In the genomic region with DNA sequence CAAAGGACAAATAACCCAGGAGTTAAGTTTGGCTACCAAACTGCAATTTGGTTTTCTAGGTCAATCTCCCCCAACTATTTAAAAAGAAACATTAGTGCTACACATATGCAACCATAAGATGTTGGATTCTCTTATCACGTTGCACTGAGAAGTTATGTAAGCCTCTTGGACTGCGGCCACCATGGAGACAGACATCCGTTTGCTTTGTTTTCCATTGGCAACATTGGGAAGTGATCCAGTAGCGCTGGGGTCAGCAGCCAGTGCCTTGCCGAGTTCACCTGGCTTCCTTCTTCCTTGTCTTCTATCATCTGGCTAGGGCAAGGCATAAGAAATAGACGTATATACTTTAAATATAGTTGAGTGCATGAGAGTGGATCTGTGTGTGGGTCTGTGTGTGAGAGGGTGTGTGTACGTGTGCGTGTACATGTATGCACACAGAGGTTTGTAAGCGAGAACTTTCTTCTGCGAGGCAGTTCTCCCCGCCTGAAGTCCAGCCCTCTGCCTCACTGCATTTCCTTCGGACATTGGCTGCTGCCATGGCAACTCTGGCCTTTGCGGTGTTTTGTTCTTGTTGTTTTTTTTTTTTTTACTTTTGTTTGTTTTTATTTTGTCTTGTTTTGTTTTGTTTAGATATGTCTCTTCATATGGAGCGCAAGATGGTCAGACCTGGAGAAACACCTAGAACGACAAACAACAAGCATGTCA, we compare ENCODE assay signal across 9 mouse cellular contexts.
DNase-seq lines count a peak whose midpoint lies in the region; ATAC-seq and TF ChIP-seq lines count a peak whose summit lies in the region.
"Had no signal": no experiment of that assay in that cellular context is flagged by ENCODE, and none has a peak within 500 bp of the region (broad histone marks: within the 10 kb centered on the region; RNA-seq: fewer than 3 reads in every experiment).

No protein-coding gene starts in this region.

- peaks cover 14% of the 10 kb centered on the region for H3K4me1 ChIP-seq in hindbrain, embryonic 16.5 days (ENCODE audit: control insufficient read depth, insufficient read depth, low read depth, low read length)
- peaks cover 49% of the 10 kb centered on the region for H3K4me1 ChIP-seq in neural tube, embryonic 13.5 days (replicated peaks)
- peaks cover 17% of the 10 kb centered on the region; the same call in 1 of the 2 replicates for H3K4me1 ChIP-seq in intestine, embryonic 16.5 days (ENCODE audit: control insufficient read depth, insufficient read depth, low read length)
- H3K4me1 ChIP-seq: limb, embryonic 15.5 days had no signal

- peak overlapping the region; percentile 69 for H3K27ac ChIP-seq in left cerebral cortex, adult 2 months
- H3K27ac ChIP-seq in hindbrain, embryonic 16.5 days (ENCODE audit: low read depth, low read length) = peak overlapping the region; percentile 45; the same call in 1 of the 2 replicates
- peak overlapping the region; percentile 33; the same call in 1 of the 2 replicates for H3K27ac ChIP-seq in neural tube, embryonic 13.5 days (replicated peaks)
- H3K27ac ChIP-seq in intestine, embryonic 16.5 days (ENCODE audit: low read length) = no peak overlapping the region
- H3K27ac ChIP-seq: forebrain, embryonic 12.5 days; limb, embryonic 15.5 days had no signal

- peaks cover 21% of the 10 kb centered on the region for H3K36me3 ChIP-seq in hindbrain, embryonic 16.5 days (ENCODE audit: control insufficient read depth, insufficient read depth, low read length)
- H3K36me3 ChIP-seq in neural tube, embryonic 13.5 days = peaks cover 38% of the 10 kb centered on the region
- no peaks in the 10 kb centered on the region for H3K36me3 ChIP-seq in intestine, embryonic 16.5 days (ENCODE audit: control insufficient read depth, insufficient read depth, low read length)

- TF ChIP-seq CTCF in left cerebral cortex, adult 2 months (IDR thresholded peaks at IDR 0.05) = no peak

- no peaks in the 10 kb centered on the region for H3K9me3 ChIP-seq in hindbrain, embryonic 16.5 days (ENCODE audit: control insufficient read depth, low read length)
- H3K9me3 ChIP-seq in neural tube, embryonic 13.5 days = no peaks in the 10 kb centered on the region
- no peaks in the 10 kb centered on the region for H3K9me3 ChIP-seq in intestine, embryonic 16.5 days (ENCODE audit: control insufficient read depth, low read length)
- H3K9me3 ChIP-seq: forebrain, embryonic 12.5 days; limb, embryonic 15.5 days had no signal

- H3K27me3 ChIP-seq in hindbrain, embryonic 16.5 days (replicated peaks; ENCODE audit: control insufficient read depth, insufficient read depth, low read length) = no peaks in the 10 kb centered on the region
- no peaks in the 10 kb centered on the region for H3K27me3 ChIP-seq in neural tube, embryonic 13.5 days
- no peaks in the 10 kb centered on the region for H3K27me3 ChIP-seq in intestine, embryonic 16.5 days (replicated peaks; ENCODE audit: control insufficient read depth, insufficient read depth, low read length)
- H3K27me3 ChIP-seq: forebrain, embryonic 12.5 days; limb, embryonic 15.5 days had no signal

- H3K4me2 ChIP-seq in hindbrain, embryonic 16.5 days (ENCODE audit: low read length) = no peak overlapping the region
- H3K4me2 ChIP-seq in neural tube, embryonic 13.5 days = no peak overlapping the region
- no peak overlapping the region for H3K4me2 ChIP-seq in intestine, embryonic 16.5 days (ENCODE audit: low read depth, low read length)
- H3K4me2 ChIP-seq: forebrain, embryonic 12.5 days; limb, embryonic 15.5 days had no signal

- no peak overlapping the region for H3K4me3 ChIP-seq in left cerebral cortex, adult 2 months
- H3K4me3 ChIP-seq in hindbrain, embryonic 16.5 days (ENCODE audit: low read length) = no peak overlapping the region
- no peak overlapping the region for H3K4me3 ChIP-seq in neural tube, embryonic 13.5 days
- no peak overlapping the region for H3K4me3 ChIP-seq in intestine, embryonic 16.5 days (ENCODE audit: low read length)
- H3K4me3 ChIP-seq: forebrain, embryonic 12.5 days; limb, embryonic 15.5 days had no signal

- ATAC-seq in hindbrain, embryonic 16.5 days = peak; percentile 18; the same call in 1 of the 2 replicates
- no peak for ATAC-seq in neural tube, embryonic 13.5 days (ENCODE audit: low read depth)
- ATAC-seq in intestine, embryonic 16.5 days = no peak

- DNase-seq in left cerebral cortex, adult 2 months (ENCODE audit: extremely low spot score in 1 of 2, low spot score in 2 of 2) = no peak
- DNase-seq in left cerebral cortex, postnatal 25 days (ENCODE audit: low spot score in 2 of 2) = no peak
- DNase-seq in heart, adult 9 months (ENCODE audit: low spot score in 2 of 2) = peak; percentile 62 to 67
- no peak for DNase-seq in urinary bladder, postnatal 10 days (ENCODE audit: low spot score)

- intact Hi-C loops in left cerebral cortex, adult 2 months (cut with DNase I) = loop anchor here (5.0 to 10.0 kb wide), 4 partner anchors 68 to 412 kb away; partner anchors contain the start of gene 4933402D24Rik
- intact Hi-C loops in left cerebral cortex, postnatal 25 days (cut with DNase I) = loop anchor here (5.0 kb wide), 2 partner anchors 268 to 412 kb away; partner anchors contain the start of gene 4933402D24Rik

- no peak overlapping the region for H3K9ac ChIP-seq in hindbrain, embryonic 16.5 days (ENCODE audit: low read depth, low read length)
- no peak overlapping the region for H3K9ac ChIP-seq in neural tube, embryonic 13.5 days
- no peak overlapping the region for H3K9ac ChIP-seq in intestine, embryonic 16.5 days (ENCODE audit: low read depth, low read length)
- H3K9ac ChIP-seq: forebrain, embryonic 12.5 days; limb, embryonic 15.5 days had no signal

- WGBS in hindbrain, embryonic 16.5 days = 56% methylated on average over 15 of the region's 15 CpGs
- WGBS in neural tube, embryonic 13.5 days = 60% methylated on average over 15 of the region's 15 CpGs
- 76% methylated on average over 15 of the region's 15 CpGs for WGBS in intestine, embryonic 16.5 days

Comparison
In these comparisons a context has a peak if more than half of its experiments do, and no peak if none do; other contexts are left out.
1. DNase-seq: peak in heart, adult 9 months (2 of 2); none in left cerebral cortex, adult 2 months (0 of 2), left cerebral cortex, postnatal 25 days (0 of 2) and urinary bladder, postnatal 10 days (single experiment).